ENCODE assay signal across 8 mouse cellular contexts in genomic region chr16:27388761-27389451, GRCm38 (mm10). TPM values are rescaled to one million over a fixed set of nuclear protein-coding genes. Genes with fewer than 3 reads are reported as not detected.
A peak's percentile ranks its signal among the peaks of the same experiment; 100 is the strongest.
DNase-seq lines count a peak whose midpoint lies in the region; ATAC-seq and TF ChIP-seq lines count a peak whose summit lies in the region.

TSS of gene Ccdc50 (plus strand) at chr16:27388869.

- H3K36me3 ChIP-seq in embryonic facial prominence, embryonic 12.5 days = no peaks in the 10 kb centered on the region
- no peaks in the 10 kb centered on the region for H3K36me3 ChIP-seq in limb, embryonic 14.5 days (ENCODE audit: control insufficient read depth, insufficient read depth, low read length)
- no peaks in the 10 kb centered on the region for H3K36me3 ChIP-seq in midbrain, embryonic 16.5 days (ENCODE audit: control insufficient read depth, insufficient read depth, low read length)

- peak; percentile 93 for ATAC-seq in embryonic facial prominence, embryonic 12.5 days (ENCODE audit: insufficient number of reproducible peaks, insufficient read depth, low FRiP score, low TSS enrichment)
- ATAC-seq in limb, embryonic 14.5 days (ENCODE audit: low FRiP score, low read depth) = peak; percentile 93
- peak; percentile 98 for ATAC-seq in midbrain, embryonic 16.5 days

- no peaks in the 10 kb centered on the region for H3K9me3 ChIP-seq in embryonic facial prominence, embryonic 12.5 days
- H3K9me3 ChIP-seq in limb, embryonic 14.5 days (ENCODE audit: control insufficient read depth, low read length) = no peaks in the 10 kb centered on the region
- H3K9me3 ChIP-seq in midbrain, embryonic 16.5 days (replicated peaks; ENCODE audit: control insufficient read depth, low read length, poor library complexity, severe bottlenecking) = no peaks in the 10 kb centered on the region

- no peak for TF ChIP-seq POLR2A in limb, embryonic 14.5 days (IDR thresholded peaks at IDR 0.05; ENCODE audit: borderline replicate concordance, extremely low read depth, insufficient read depth, insufficient read length)

- peak within 1 kb of the TSS; percentile 64 for H3K4me2 ChIP-seq in embryonic facial prominence, embryonic 12.5 days (replicated peaks)
- peak within 1 kb of the TSS; percentile 68 for H3K4me2 ChIP-seq in limb, embryonic 14.5 days (replicated peaks; ENCODE audit: low read depth, low read length, severe bottlenecking)
- peak within 1 kb of the TSS; percentile 73 for H3K4me2 ChIP-seq in midbrain, embryonic 16.5 days (ENCODE audit: low read length)

- H3K27me3 ChIP-seq in embryonic facial prominence, embryonic 12.5 days = no peaks in the 10 kb centered on the region
- no peaks in the 10 kb centered on the region for H3K27me3 ChIP-seq in limb, embryonic 14.5 days (ENCODE audit: control insufficient read depth, insufficient read depth, low read length)
- H3K27me3 ChIP-seq in midbrain, embryonic 16.5 days (ENCODE audit: control insufficient read depth, insufficient read depth, low read depth, low read length) = no peaks in the 10 kb centered on the region

- H3K4me3 ChIP-seq in embryonic facial prominence, embryonic 12.5 days = peak within 1 kb of the TSS; percentile 87
- peak within 1 kb of the TSS; percentile 87 for H3K4me3 ChIP-seq in limb, embryonic 14.5 days (replicated peaks; ENCODE audit: low read length)
- peak within 1 kb of the TSS; percentile 66 for H3K4me3 ChIP-seq in midbrain, embryonic 16.5 days (ENCODE audit: low read depth, low read length)

- peak within 1 kb of the TSS; percentile 97 for H3K27ac ChIP-seq in embryonic facial prominence, embryonic 12.5 days
- H3K27ac ChIP-seq in limb, embryonic 14.5 days (replicated peaks; ENCODE audit: low read depth, low read length) = peak within 1 kb of the TSS; percentile 97
- peak within 1 kb of the TSS; percentile 94 for H3K27ac ChIP-seq in midbrain, embryonic 16.5 days (ENCODE audit: low read length)

- peak within 1 kb of the TSS; percentile 95 for H3K9ac ChIP-seq in embryonic facial prominence, embryonic 12.5 days
- H3K9ac ChIP-seq in limb, embryonic 14.5 days (ENCODE audit: low read depth, low read length, severe bottlenecking) = peak within 1 kb of the TSS; percentile 99
- peak within 1 kb of the TSS; percentile 99 for H3K9ac ChIP-seq in midbrain, embryonic 16.5 days (ENCODE audit: low read depth, low read length)

- WGBS in embryonic facial prominence, embryonic 12.5 days = under 1% methylated on average over 67 of the region's 69 CpGs
- 3% methylated on average over 44 of the region's 69 CpGs for WGBS in limb, embryonic 14.5 days
- under 1% methylated on average over 51 of the region's 69 CpGs for WGBS in midbrain, embryonic 16.5 days

- DNase-seq in layer of hippocampus, adult 11-12 months (ENCODE audit: low spot score) = peak; percentile 71
- DNase-seq in layer of hippocampus, adult 9-10 months (ENCODE audit: low spot score) = no peak
- DNase-seq in heart, adult 18-20 months = peak; percentile 88
- DNase-seq in kidney, adult 18-20 months = peak; percentile 88
- DNase-seq in limb, embryonic 14.5 days (ENCODE audit: low spot score) = peak; percentile 59
- DNase-seq in spleen, postnatal 10 days (ENCODE audit: low spot score in 2 of 2) = peak; percentile 54 to 69

- H3K4me1 ChIP-seq in embryonic facial prominence, embryonic 12.5 days = peaks cover 18% of the 10 kb centered on the region
- H3K4me1 ChIP-seq in limb, embryonic 14.5 days (ENCODE audit: control insufficient read depth, insufficient read depth, low read length) = peaks cover 9% of the 10 kb centered on the region
- H3K4me1 ChIP-seq in midbrain, embryonic 16.5 days (ENCODE audit: control insufficient read depth, insufficient read depth, low read length) = peaks cover 38% of the 10 kb centered on the region

RNA-seq across cellular contexts. Expression of gene Ccdc50, which starts in this region (rescaled TPM):
- polyA plus RNA-seq in embryonic facial prominence, embryonic 12.5 days (2016; fragmentation: Nextera tagmentation; extraction: Ambion mirVana) = 49.7 and 50.4 TPM in 2 replicates
- total RNA-seq in heart, adult 18-20 months (2021) = 10 to 100 TPM; 36.9 to 47.4 TPM
- 38.0 and 39.4 TPM in 2 replicates for polyA plus RNA-seq in limb, embryonic 14.5 days (2012; rRNA removed)
- 50.5 and 54.1 TPM in 2 replicates for polyA plus RNA-seq in limb, embryonic 14.5 days (2014; fragmentation: Nextera tagmentation; extraction: Ambion mirVana)
- polyA plus RNA-seq in midbrain, embryonic 16.5 days (2015; fragmentation: Nextera tagmentation; extraction: Ambion mirVana) = 42.3 and 45.4 TPM in 2 replicates
